Mouse (Mus musculus) gastrocnemius, postnatal 4 days (tissue): ENCODE data around the gene Naaladl2. TPM values are rescaled to one million over a fixed set of nuclear protein-coding genes. Genes with fewer than 3 reads are reported as not detected.

Source experiments
- DNase-seq, 2 experiments: peaks; one replicate each; pipeline ENCODE4 v3.0.0; 2021 to 2022; ENCODE audit warnings: low spot score in 2 of 2, mixed read lengths in 2 of 2
- total RNA-seq, 2 experiments: library from RNA; stranded (reverse); gene quantifications; 2 replicates each; pipeline ENCODE4 v1.2.3; 2021

The Naaladl2 gene
- total RNA-seq, 2 experiments from 2014 or later: 3.9 to 4.8 TPM

- no peak for DNase-seq
These were observed 1095.8 kb downstream of the Naaladl2 start for GRCm38 (mm10) chr3:24048217-24048616.

GRCm38 (mm10) chr3:24001741-24002140 is 1142.3 kb downstream of the Naaladl2 start:
- DNase-seq: no peak

DNA sequence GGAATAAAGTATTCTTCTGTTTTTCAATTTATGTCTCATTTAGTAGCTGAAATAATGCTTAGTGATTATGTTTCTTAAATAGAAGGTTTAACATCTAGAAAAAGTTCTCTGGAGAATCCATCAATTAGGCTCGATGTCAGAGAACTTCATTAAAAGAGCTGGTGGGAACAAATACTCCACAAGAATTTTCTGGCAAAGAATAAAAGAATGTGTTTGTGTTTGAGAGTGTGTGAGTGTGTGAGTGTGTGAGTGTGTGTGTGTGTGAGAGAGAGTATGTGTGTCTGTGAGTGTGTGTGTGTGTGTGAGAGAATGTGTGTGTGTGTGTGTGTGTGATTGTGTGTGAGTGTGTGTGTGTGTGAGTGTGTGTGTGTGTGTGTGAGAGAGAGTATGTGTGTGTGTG is 1170.3 kb downstream of the Naaladl2 start:
- no peak for DNase-seq

DNA sequence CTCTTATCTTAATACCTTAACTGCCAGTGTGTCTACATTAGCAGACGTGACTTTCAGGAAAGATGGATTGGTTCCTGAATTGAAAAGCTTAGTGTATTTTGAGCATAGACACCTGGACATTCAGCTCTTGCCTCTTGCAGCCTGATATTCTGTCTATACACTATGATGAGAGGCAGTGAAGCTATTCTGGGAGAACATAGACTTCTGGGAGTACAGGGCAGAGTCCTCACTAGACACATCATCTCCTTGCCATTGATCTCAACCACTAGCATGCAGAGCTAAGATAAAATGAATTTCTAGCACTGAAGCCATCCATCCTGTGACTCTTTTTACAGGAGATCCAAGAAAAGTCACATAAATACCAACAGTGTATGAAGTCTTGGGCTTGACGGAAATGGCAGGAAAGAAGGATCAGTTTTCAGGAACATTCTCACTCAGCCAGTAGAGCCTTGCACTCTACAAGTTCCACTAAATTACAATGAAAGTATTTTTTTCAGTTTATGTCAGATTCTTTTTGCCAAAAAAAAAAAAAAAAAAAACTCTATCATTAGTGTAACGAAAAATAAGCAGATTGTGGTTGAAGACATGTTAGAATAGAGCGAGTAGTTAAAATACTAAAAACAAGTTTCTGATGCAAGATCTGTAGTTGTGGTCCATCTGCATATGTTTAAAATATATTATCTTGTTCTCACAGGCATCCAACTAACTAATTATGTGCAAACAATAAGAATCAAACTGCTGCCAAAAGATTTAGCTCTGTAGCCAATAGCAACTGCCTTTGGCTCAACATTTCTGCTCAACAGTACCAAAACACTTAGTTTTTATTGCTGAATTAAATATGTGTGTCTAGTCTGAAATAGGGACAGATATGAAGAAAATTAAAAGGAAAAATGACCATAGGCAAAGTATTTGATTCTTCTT is 1171.1 kb downstream of the Naaladl2 start:
- no peak for DNase-seq

- no peak for DNase-seq
These were observed 1181.0 kb downstream of the Naaladl2 start for GRCm38 (mm10) chr3:23962961-23963621.

- no peak for DNase-seq
These were observed 1197.9 kb downstream of the Naaladl2 start for GRCm38 (mm10) chr3:23946182-23946581.

GRCm38 (mm10) chr3:23937299-23937698 is 1206.8 kb downstream of the Naaladl2 start:
- DNase-seq: no peak

DNA sequence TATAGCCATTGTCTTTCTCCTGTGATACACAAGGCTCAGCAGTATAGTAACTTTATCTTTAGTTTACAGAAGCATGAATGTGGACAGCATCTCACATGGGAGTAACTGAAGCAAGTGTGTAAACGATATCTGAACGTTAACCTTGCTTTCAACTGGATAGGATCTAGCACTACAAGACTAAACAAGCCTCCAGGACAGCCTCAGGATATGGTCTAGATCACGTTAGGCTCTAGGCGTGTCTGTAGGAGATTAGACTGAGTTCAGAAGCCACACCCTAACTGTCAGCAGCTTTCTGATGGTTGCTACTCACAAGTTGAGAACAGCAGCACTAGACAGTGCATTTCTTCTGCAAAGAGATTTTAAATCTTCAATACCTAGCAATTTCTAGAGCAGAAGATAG is 1216.0 kb downstream of the Naaladl2 start:
- no peak for DNase-seq

- DNase-seq: no peak
These were observed 1236.4 kb downstream of the Naaladl2 start for GRCm38 (mm10) chr3:23907682-23908081.

- DNase-seq: no peak
These were observed 1278.4 kb downstream of the Naaladl2 start for GRCm38 (mm10) chr3:23865688-23866087.

DNA sequence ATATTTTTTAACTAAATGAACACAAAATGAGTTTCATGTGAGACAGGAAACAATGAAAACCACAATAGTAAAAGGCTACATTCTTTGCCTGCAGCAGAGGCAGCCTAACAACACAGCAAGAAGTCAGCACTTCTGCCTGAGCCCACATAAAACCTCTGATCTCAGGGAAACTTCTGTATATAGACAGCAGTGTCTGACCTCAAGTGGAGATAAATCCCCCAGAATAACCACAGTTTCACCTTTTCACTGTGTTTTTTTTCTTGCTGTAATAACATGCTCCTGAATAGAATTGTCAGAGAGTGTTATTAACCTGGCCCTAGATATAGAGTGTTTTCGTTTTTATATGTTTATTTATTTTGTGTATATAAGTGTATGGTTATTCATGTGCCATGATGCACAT is 1286.8 kb downstream of the Naaladl2 start:
- DNase-seq: no peak

- no peak for DNase-seq
These were observed 1326.5 kb downstream of the Naaladl2 start for GRCm38 (mm10) chr3:23817585-23817984.

GRCm38 (mm10) chr3:23758746-23759145 is 1385.3 kb downstream of the Naaladl2 start:
- DNase-seq: no peak
